Mouse (Mus musculus): Measurements from ENCODE around the gene Ppp1r1b. TPM values are rescaled to one million over a fixed set of nuclear protein-coding genes. Genes with fewer than 3 reads are reported as not detected.

Gene Ppp1r1b
- polyA plus RNA-seq, 1 experiment from 2014 or later, result 1.2 TPM

Other genes starting within 250 kb of the Ppp1r1b start
- 22.5 and 28.8 TPM in 2 replicates for gene Fbxl20, start 198.0 kb upstream of the Ppp1r1b start, polyA plus RNA-seq (2015; fragmentation: Nextera tagmentation; extraction: Ambion mirVana)
- 78.3 and 78.4 TPM in 2 replicates for gene Med1, start 155.1 kb upstream of the Ppp1r1b start, polyA plus RNA-seq (2015; fragmentation: Nextera tagmentation; extraction: Ambion mirVana)
- 14.3 and 16.2 TPM in 2 replicates for gene Cdk12, start 145.3 kb upstream of the Ppp1r1b start, polyA plus RNA-seq (2015; fragmentation: Nextera tagmentation; extraction: Ambion mirVana)
- gene Neurod2, start 18.8 kb upstream of the Ppp1r1b start, polyA plus RNA-seq (2015; fragmentation: Nextera tagmentation; extraction: Ambion mirVana), result 0.17 and 0.48 TPM in 2 replicates
- gene Stard3, start 10.0 kb downstream of the Ppp1r1b start, polyA plus RNA-seq (2015; fragmentation: Nextera tagmentation; extraction: Ambion mirVana), result 38.3 and 42.3 TPM in 2 replicates
- 0.89 and 1.1 TPM in 2 replicates for gene Tcap, start 35.4 kb downstream of the Ppp1r1b start, polyA plus RNA-seq (2015; fragmentation: Nextera tagmentation; extraction: Ambion mirVana)
- gene Pnmt, start 38.0 kb downstream of the Ppp1r1b start, polyA plus RNA-seq (2015; fragmentation: Nextera tagmentation; extraction: Ambion mirVana), result 0.45 and 1.3 TPM in 2 replicates
- gene Pgap3, start 52.1 kb downstream of the Ppp1r1b start, polyA plus RNA-seq (2015; fragmentation: Nextera tagmentation; extraction: Ambion mirVana), result 10.9 and 11.3 TPM in 2 replicates
- 49.6 and 51.1 TPM in 2 replicates for gene Erbb2, start 64.1 kb downstream of the Ppp1r1b start, polyA plus RNA-seq (2015; fragmentation: Nextera tagmentation; extraction: Ambion mirVana)
- gene Mien1, start 90.6 kb downstream of the Ppp1r1b start, polyA plus RNA-seq (2015; fragmentation: Nextera tagmentation; extraction: Ambion mirVana), result 78.0 and 90.7 TPM in 2 replicates
- 12.4 and 12.5 TPM in 2 replicates for gene Grb7, start 98.0 kb downstream of the Ppp1r1b start, polyA plus RNA-seq (2015; fragmentation: Nextera tagmentation; extraction: Ambion mirVana)
- 0.27 and 0.58 TPM in 2 replicates for gene Ikzf3, start 197.6 kb downstream of the Ppp1r1b start, polyA plus RNA-seq (2015; fragmentation: Nextera tagmentation; extraction: Ambion mirVana)
- not detected in 2 replicates for gene Zpbp2, start 202.7 kb downstream of the Ppp1r1b start, polyA plus RNA-seq (2015; fragmentation: Nextera tagmentation; extraction: Ambion mirVana)
- gene Ormdl3, start 239.0 kb downstream of the Ppp1r1b start, polyA plus RNA-seq (2015; fragmentation: Nextera tagmentation; extraction: Ambion mirVana), result 69.4 and 71.9 TPM in 2 replicates
- not detected in 2 replicates for gene Lrrc3c, start 249.9 kb downstream of the Ppp1r1b start, polyA plus RNA-seq (2015; fragmentation: Nextera tagmentation; extraction: Ambion mirVana)